Mouse (Mus musculus) liver, embryonic 15.5 days (tissue): ENCODE results near the gene Ypel2. TPM values are rescaled to one million over a fixed set of nuclear protein-coding genes. Genes with fewer than 3 reads are reported as not detected.

ENCODE experiments used
- ATAC-seq: fragments of 200-750 bp; cut with Nextera tagmentation; 2 replicates; pipeline ENCODE4 v1.8.0; 2017; ENCODE audit warnings: moderate number of reproducible peaks, mild to moderate bottlenecking, moderate library complexity; ENCODE audit not compliant: insufficient read depth
- H3K27ac ChIP-seq: fragments of 300-500 bp; sonication (generic); replicated peaks from 2 replicates; pipeline ENCODE4 v1.5.1; 2015; ENCODE audit warnings: mild to moderate bottlenecking, inconsistent platforms
- H3K27me3 ChIP-seq: fragments of 300-500 bp; sonication (generic); 2 replicates; pipeline ENCODE4 v1.6.1; 2015; ENCODE audit warnings: mild to moderate bottlenecking, inconsistent platforms
- H3K36me3 ChIP-seq: fragments of 300-500 bp; sonication (generic); replicated peaks from 2 replicates; pipeline ENCODE4 v1.6.1; 2015; ENCODE audit warnings: moderate library complexity, mild to moderate bottlenecking, inconsistent platforms
- H3K4me1 ChIP-seq: fragments of 300-500 bp; sonication (generic); replicated peaks from 2 replicates; pipeline ENCODE4 v1.6.1; 2015; ENCODE audit warnings: inconsistent platforms
- H3K4me2 ChIP-seq: fragments of 300-500 bp; sonication (generic); 2 replicates; pipeline ENCODE4 v1.6.1; 2015; ENCODE audit warnings: moderate library complexity, mild to moderate bottlenecking, inconsistent platforms
- H3K4me3 ChIP-seq: fragments of 300-500 bp; sonication (generic); replicated peaks from 2 replicates; pipeline ENCODE4 v1.5.1; 2015; ENCODE audit warnings: mild to moderate bottlenecking, inconsistent platforms
- H3K9ac ChIP-seq: fragments of 300-500 bp; sonication (generic); 2 replicates; pipeline ENCODE4 v1.6.1; 2015; ENCODE audit warnings: moderate library complexity, mild to moderate bottlenecking, inconsistent platforms
- H3K9me3 ChIP-seq: fragments of 300-500 bp; sonication (generic); replicated peaks from 2 replicates; pipeline ENCODE4 v1.6.1; 2016; ENCODE audit warnings: inconsistent platforms
- WGBS: fragments of 180-500 bp; shearing (Covaris S2); methylation state at CpG from one replicate; pipeline ENCODE4 v1.1.7; 2015; ENCODE audit warnings: mixed read lengths; ENCODE audit not compliant: insufficient replicate concordance; 5-methylcytosine and 5-hydroxymethylcytosine counted together
- polyA plus RNA-seq: library from polyadenylated mRNA; unstranded; fragments of >200 nt; fragmentation: Nextera tagmentation; extraction: Ambion mirVana; gene quantifications from 2 replicates; pipeline ENCODE4 v1.2.1, GENCODE M21; 2015

The Ypel2 gene
- polyA plus RNA-seq, 1 experiment from 2014 or later, result 1.5 TPM

- H3K27me3 ChIP-seq, result no peaks in the 10 kb centered on the region
- no peaks in the 10 kb centered on the region for H3K9me3 ChIP-seq
- no peak overlapping the region for H3K4me2 ChIP-seq
- WGBS, result 68% methylated on average over 3 of the region's 3 CpGs
- H3K4me3 ChIP-seq, result no peak overlapping the region
- no peak overlapping the region for H3K9ac ChIP-seq
- no peak for ATAC-seq
- no peak overlapping the region for H3K27ac ChIP-seq
- H3K4me1 ChIP-seq, result peaks cover 16% of the 10 kb centered on the region
- no peaks in the 10 kb centered on the region for H3K36me3 ChIP-seq
These were observed 19.1 kb downstream of the Ypel2 start for GRCm38 (mm10) chr11:86974401-86974800.

GRCm38 (mm10) chr11:86973255-86973654 lies 20.3 kb downstream of the Ypel2 start:
- Histone ChIP-seq H3K4me3 (no peak overlapping the region), H3K9ac (no peak overlapping the region), H3K27ac (0 out of 2 replicates have a peak overlapping the region, but pooled peaks have one; percentile 29), H3K4me1 (peaks cover 16% of the 10 kb centered on the region), H3K36me3 (no peaks in the 10 kb centered on the region), H3K9me3 (no peaks in the 10 kb centered on the region), H3K27me3 (no peaks in the 10 kb centered on the region), H3K4me2 (no peak overlapping the region)
- no peak for ATAC-seq
- WGBS, result 62% methylated on average over 5 of the region's 5 CpGs

- no peak overlapping the region for H3K4me2 ChIP-seq
- H3K9me3 ChIP-seq, result no peaks in the 10 kb centered on the region
- no peaks in the 10 kb centered on the region for H3K27me3 ChIP-seq
- 47% methylated on average over 7 of the region's 7 CpGs for WGBS
- no peak for ATAC-seq
- H3K4me3 ChIP-seq, result no peak overlapping the region
- H3K4me1 ChIP-seq, result peaks cover 16% of the 10 kb centered on the region
- H3K36me3 ChIP-seq, result no peaks in the 10 kb centered on the region
- H3K9ac ChIP-seq, result no peak overlapping the region
- H3K27ac ChIP-seq, result no peak overlapping the region
These were observed 22.3 kb downstream of the Ypel2 start for GRCm38 (mm10) chr11:86971057-86971753.

- WGBS, result 70% methylated on average over 13 of the region's 13 CpGs
These were observed 24.3 kb downstream of the Ypel2 start for GRCm38 (mm10) chr11:86969041-86969821.

GRCm38 (mm10) chr11:86967506-86967905 lies 26.0 kb downstream of the Ypel2 start:
- Histone ChIP-seq H3K9ac (no peak overlapping the region), H3K4me2 (no peak overlapping the region), H3K4me1 (peaks cover 24% of the 10 kb centered on the region), H3K27ac (no peak overlapping the region), H3K27me3 (no peaks in the 10 kb centered on the region), H3K36me3 (no peaks in the 10 kb centered on the region), H3K4me3 (no peak overlapping the region), H3K9me3 (no peaks in the 10 kb centered on the region)
- ATAC-seq, result no peak
- 66% methylated on average over 9 of the region's 9 CpGs for WGBS

More at GRCm38 (mm10) chr11:86969041-86969821, 24.3 kb downstream of the Ypel2 start:
- Histone ChIP-seq H3K27ac (no peak overlapping the region), H3K27me3 (no peaks in the 10 kb centered on the region), H3K9ac (no peak overlapping the region), H3K4me1 (peaks cover 16% of the 10 kb centered on the region), H3K9me3 (no peaks in the 10 kb centered on the region), H3K4me2 (no peak overlapping the region), H3K36me3 (no peaks in the 10 kb centered on the region), H3K4me3 (no peak overlapping the region)
- no peak for ATAC-seq

GRCm38 (mm10) chr11:86966696-86967095 lies 26.8 kb downstream of the Ypel2 start:
- WGBS, result 63% methylated on average over 3 of the region's 3 CpGs
- H3K4me1 ChIP-seq, result peaks cover 26% of the 10 kb centered on the region
- H3K27ac ChIP-seq, result no peak overlapping the region
- no peaks in the 10 kb centered on the region for H3K27me3 ChIP-seq
- H3K4me3 ChIP-seq, result no peak overlapping the region
- no peaks in the 10 kb centered on the region for H3K36me3 ChIP-seq
- ATAC-seq, result no peak
- H3K9ac ChIP-seq, result no peak overlapping the region
- no peak overlapping the region for H3K4me2 ChIP-seq
- no peaks in the 10 kb centered on the region for H3K9me3 ChIP-seq

- no peaks in the 10 kb centered on the region for H3K27me3 ChIP-seq
- H3K4me1 ChIP-seq, result peaks cover 37% of the 10 kb centered on the region
- no peaks in the 10 kb centered on the region for H3K36me3 ChIP-seq
- H3K4me2 ChIP-seq, result no peak overlapping the region
- no peak for ATAC-seq
- no peaks in the 10 kb centered on the region for H3K9me3 ChIP-seq
- H3K9ac ChIP-seq, result no peak overlapping the region
- H3K27ac ChIP-seq, result no peak overlapping the region
- 74% methylated on average over 5 of the region's 5 CpGs for WGBS
- no peak overlapping the region for H3K4me3 ChIP-seq
These were observed 28.4 kb downstream of the Ypel2 start for GRCm38 (mm10) chr11:86965079-86965478.

GRCm38 (mm10) chr11:86963698-86964097 lies 29.8 kb downstream of the Ypel2 start:
- 62% methylated on average over 10 of the region's 10 CpGs for WGBS
- no peak overlapping the region for H3K27ac ChIP-seq
- no peak overlapping the region for H3K9ac ChIP-seq
- no peaks in the 10 kb centered on the region for H3K27me3 ChIP-seq
- no peaks in the 10 kb centered on the region for H3K36me3 ChIP-seq
- H3K4me3 ChIP-seq, result no peak overlapping the region
- H3K4me1 ChIP-seq, result peaks cover 51% of the 10 kb centered on the region
- no peak for ATAC-seq
- no peaks in the 10 kb centered on the region for H3K9me3 ChIP-seq
- H3K4me2 ChIP-seq, result no peak overlapping the region

- H3K4me1 ChIP-seq, result peaks cover 52% of the 10 kb centered on the region
- H3K9me3 ChIP-seq, result no peaks in the 10 kb centered on the region
- H3K4me2 ChIP-seq, result no peak overlapping the region
- no peaks in the 10 kb centered on the region for H3K36me3 ChIP-seq
- ATAC-seq, result no peak
- H3K4me3 ChIP-seq, result no peak overlapping the region
- H3K9ac ChIP-seq, result no peak overlapping the region
- H3K27me3 ChIP-seq, result no peaks in the 10 kb centered on the region
- H3K27ac ChIP-seq, result 0 out of 2 replicates have a peak overlapping the region, but pooled peaks have one; percentile 76
- WGBS, result 9% methylated on average over 1 of the region's 1 CpGs
These were observed 30.5 kb downstream of the Ypel2 start for GRCm38 (mm10) chr11:86963027-86963426.

- peak overlapping the region; percentile 76 for H3K27ac ChIP-seq
- no peaks in the 10 kb centered on the region for H3K9me3 ChIP-seq
- 38% methylated on average over 2 of the region's 2 CpGs for WGBS
- no peaks in the 10 kb centered on the region for H3K27me3 ChIP-seq
- no peak overlapping the region for H3K4me2 ChIP-seq
- no peaks in the 10 kb centered on the region for H3K36me3 ChIP-seq
- no peak; the same call in 1 of the 2 replicates for ATAC-seq
- H3K4me1 ChIP-seq, result peaks cover 53% of the 10 kb centered on the region
- no peak overlapping the region for H3K9ac ChIP-seq
- H3K4me3 ChIP-seq, result no peak overlapping the region
These were observed 31.1 kb downstream of the Ypel2 start for GRCm38 (mm10) chr11:86962362-86962761.

- Histone ChIP-seq H3K9ac (no peak overlapping the region), H3K4me1 (peaks cover 59% of the 10 kb centered on the region), H3K27me3 (no peaks in the 10 kb centered on the region), H3K27ac (peak overlapping the region; percentile 76), H3K36me3 (no peaks in the 10 kb centered on the region), H3K4me3 (no peak overlapping the region), H3K9me3 (no peaks in the 10 kb centered on the region), H3K4me2 (0 out of 2 replicates have a peak overlapping the region, but pooled peaks have one; percentile 0)
- 50% methylated on average over 11 of the region's 11 CpGs for WGBS
- peak; percentile 78 for ATAC-seq
These were observed 31.8 kb downstream of the Ypel2 start for GRCm38 (mm10) chr11:86961510-86962303.
